Mouse (Mus musculus): ENCODE measurements around the gene Blcap. TPM values are rescaled to one million over a fixed set of nuclear protein-coding genes. Genes with fewer than 3 reads are reported as not detected.

Gene Blcap
- polyA plus RNA-seq, 1 experiment from 2014 or later = 111 TPM

GRCm38 (mm10) chr2:157506779-157507178, 64.3 kb downstream of the Blcap start:
- WGBS = 37% methylated on average over 14 of the region's 14 CpGs
- no peaks in the 10 kb centered on the region for H3K36me3 ChIP-seq (ENCODE audit: control insufficient read depth, insufficient read depth, low read length)
- no peak overlapping the region for H3K4me3 ChIP-seq (ENCODE audit: low read depth, low read length)
- H3K27me3 ChIP-seq (ENCODE audit: control insufficient read depth, insufficient read depth, low read length) = no peaks in the 10 kb centered on the region
- no peak overlapping the region for H3K9ac ChIP-seq (ENCODE audit: low read length)
- H3K9me3 ChIP-seq (ENCODE audit: control insufficient read depth, low read length) = no peaks in the 10 kb centered on the region
- H3K4me1 ChIP-seq (replicated peaks; ENCODE audit: control insufficient read depth, insufficient read depth, low read length) = peaks cover 16% of the 10 kb centered on the region; the same call in 1 of the 2 replicates
- H3K27ac ChIP-seq (ENCODE audit: low read depth, low read length) = no peak overlapping the region
- no peak for ATAC-seq (replicated peaks; ENCODE audit: low FRiP score)
- no peak for DNase-seq (ENCODE audit: low spot score)
- H3K4me2 ChIP-seq (ENCODE audit: low read depth, low read length, severe bottlenecking) = no peak overlapping the region

Small RNA genes lying within 50 kb of the gene (microRNA-seq; reads per million reads assigned to microRNA genes)
- gene Gm23134 (ENCODE audit: insufficient number of aligned reads) = 24.4 reads per million, percentile 16 among the genes with 10 or more reads in this experiment

Other genes starting within 250 kb of the Blcap start
- gene Ghrh, start 223.8 kb downstream of the Blcap start, polyA plus RNA-seq (2014; fragmentation: Nextera tagmentation; extraction: Ambion mirVana) = 0.83 and 1.5 TPM in 2 replicates
- gene Manbal, start 203.7 kb downstream of the Blcap start, polyA plus RNA-seq (2014; fragmentation: Nextera tagmentation; extraction: Ambion mirVana) = 31.0 and 34.8 TPM in 2 replicates
- 20.3 and 23.2 TPM in 2 replicates for gene Src, start 152.8 kb downstream of the Blcap start, polyA plus RNA-seq (2014; fragmentation: Nextera tagmentation; extraction: Ambion mirVana)
- 2,785 and 3,035 TPM in 2 replicates for gene Nnat, start 11.2 kb downstream of the Blcap start, polyA plus RNA-seq (2014; fragmentation: Nextera tagmentation; extraction: Ambion mirVana)
- gene Ctnnbl1, start 166.1 kb upstream of the Blcap start, polyA plus RNA-seq (2014; fragmentation: Nextera tagmentation; extraction: Ambion mirVana) = 98.3 and 110 TPM in 2 replicates